ENCODE assay signal across 17 mouse cellular contexts in the genomic region with DNA sequence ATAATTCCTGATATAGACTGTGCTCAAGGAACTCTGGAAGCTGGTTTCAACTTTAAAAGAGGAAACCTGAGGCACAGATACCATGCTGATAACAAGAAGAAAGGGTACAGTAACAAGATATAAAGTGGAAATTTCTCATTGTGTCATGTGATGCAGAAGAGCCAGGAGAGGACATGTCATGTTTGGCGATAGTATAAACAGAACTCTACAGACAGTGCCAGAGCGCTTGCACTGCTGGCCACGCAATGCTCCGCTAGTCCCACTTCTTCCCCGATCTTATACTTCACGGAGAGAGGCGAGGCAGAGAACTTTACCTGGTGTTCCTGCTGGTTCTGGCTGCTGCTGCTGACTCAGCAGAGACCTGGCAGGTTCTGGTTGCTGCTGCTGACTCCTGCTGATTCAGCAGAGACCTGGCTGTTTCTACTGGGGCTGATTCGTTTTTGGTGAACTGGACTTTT. TPM values are rescaled to one million over a fixed set of nuclear protein-coding genes. Genes with fewer than 3 reads are reported as not detected.
DNase-seq lines count a peak whose midpoint lies in the region; ATAC-seq and TF ChIP-seq lines count a peak whose summit lies in the region.
"Had no signal": no experiment of that assay in that cellular context is flagged by ENCODE, and none has a peak within 500 bp of the region (broad histone marks: within the 10 kb centered on the region; RNA-seq: fewer than 3 reads in every experiment).

No protein-coding gene starts in this region.

- TF ChIP-seq CTCF in cerebellum, adult 2 months (IDR thresholded peaks at IDR 0.05; ENCODE audit: borderline replicate concordance, insufficient read depth, low read depth, low read length): no peak
- no peak for TF ChIP-seq CTCF in lung, postnatal 0 days (IDR thresholded peaks at IDR 0.05)

- no peak for TF ChIP-seq POLR2A in cerebellum, adult 2 months (IDR thresholded peaks at IDR 0.05; ENCODE audit: borderline replicate concordance, insufficient read depth, low read length)

- peaks cover 5% of the 10 kb centered on the region for H3K4me1 ChIP-seq in cerebellum, adult 2 months (ENCODE audit: control insufficient read depth, insufficient read depth, low read length)
- H3K4me1 ChIP-seq in lung, postnatal 0 days (ENCODE audit: insufficient read depth, low read depth, low read length): no peaks in the 10 kb centered on the region

- peak; percentile 29 to 48 for DNase-seq in cerebellum, adult 2 months
- no peak for DNase-seq in cerebellum, adult 8-10 months
- DNase-seq in lung, postnatal 10 days: peak; percentile 14
- DNase-seq in lung, postnatal 0 days (ENCODE audit: low spot score): no peak
- DNase-seq in kidney, adult 8-10 months: peak; percentile 55 to 58
- no peak for DNase-seq in ovary, postnatal 36 days (ENCODE audit: low spot score)
- no peak for DNase-seq in thymus, postnatal 0 days (ENCODE audit: low spot score)
- DNase-seq in thymus, postnatal 36 days: no peak
- DNase-seq: gastrocnemius, postnatal 25 days; layer of hippocampus, adult 9-11 months; left cerebral cortex, postnatal 4 days; lung, postnatal 4 days; midbrain, embryonic 14.5 days; right cerebral cortex, postnatal 14 days had no signal

- H3K36me3 ChIP-seq in lung, postnatal 0 days (ENCODE audit: insufficient read depth, low read length): no peaks in the 10 kb centered on the region
- H3K36me3 ChIP-seq: heart, embryonic 13.5 days; liver, embryonic 15.5 days had no signal

- H3K9ac ChIP-seq in lung, postnatal 0 days (replicated peaks; ENCODE audit: low read depth): no peak overlapping the region
- H3K9ac ChIP-seq: heart, embryonic 13.5 days; liver, embryonic 15.5 days had no signal

- no peak overlapping the region for H3K4me3 ChIP-seq in cerebellum, adult 2 months (replicated peaks; ENCODE audit: insufficient read depth, low read depth, low read length)
- no peak overlapping the region for H3K4me3 ChIP-seq in lung, postnatal 0 days (ENCODE audit: low read depth, low read length)
- H3K4me3 ChIP-seq: heart, embryonic 13.5 days; liver, embryonic 15.5 days had no signal

- WGBS in cerebellum, adult 2 months: 32% methylated on average over 8 of the region's 8 CpGs
- WGBS in lung, postnatal 0 days: 61% methylated on average over 8 of the region's 8 CpGs

- H3K9me3 ChIP-seq in lung, postnatal 0 days (ENCODE audit: low read length): no peaks in the 10 kb centered on the region
- H3K9me3 ChIP-seq: liver, embryonic 15.5 days had no signal

- H3K27ac ChIP-seq in cerebellum, adult 2 months (ENCODE audit: insufficient read depth, low read length): no peak overlapping the region
- H3K27ac ChIP-seq in lung, postnatal 0 days (ENCODE audit: low read length): no peak overlapping the region
- H3K27ac ChIP-seq: heart, embryonic 13.5 days; liver, embryonic 15.5 days had no signal

- TF ChIP-seq EP300 in lung, postnatal 0 days (IDR thresholded peaks at IDR 0.05): no peak

- no peak overlapping the region for H3K4me2 ChIP-seq in lung, postnatal 0 days (replicated peaks; ENCODE audit: low read depth, low read length)
- H3K4me2 ChIP-seq: heart, embryonic 13.5 days; liver, embryonic 15.5 days had no signal

- ATAC-seq in lung, postnatal 0 days: no peak; the same call in 1 of the 2 replicates
- ATAC-seq: inflammation-experienced regulatory T-cells, adult 6 months had no signal

- no peaks in the 10 kb centered on the region for H3K27me3 ChIP-seq in cerebellum, adult 2 months (ENCODE audit: control insufficient read depth, insufficient read depth, low read length)
- no peaks in the 10 kb centered on the region for H3K27me3 ChIP-seq in lung, postnatal 0 days (replicated peaks; ENCODE audit: insufficient read depth, low read length)
- H3K27me3 ChIP-seq: heart, embryonic 13.5 days; liver, embryonic 15.5 days had no signal

RNA-seq across cellular contexts. Expression of gene Clock, which starts 15.3 kb away (rescaled TPM):
- 25.3 and 27.1 TPM in 2 replicates for polyA plus RNA-seq in cerebellum, adult 2 months (2012; rRNA removed)
- polyA plus RNA-seq in lung, postnatal 0 days (2015; fragmentation: Nextera tagmentation; extraction: Ambion mirVana): 11.4 and 11.5 TPM in 2 replicates
- polyA plus RNA-seq in thymus, postnatal 0 days (2015; fragmentation: Nextera tagmentation; extraction: Ambion mirVana): 3.7 and 5.6 TPM in 2 replicates

RNA-seq across cellular contexts. Expression of gene Pdcl2, which starts 41.7 kb away (rescaled TPM):
- not detected in 2 replicates for polyA plus RNA-seq in cerebellum, adult 2 months (2012; rRNA removed)
- polyA plus RNA-seq in lung, postnatal 0 days (2015; fragmentation: Nextera tagmentation; extraction: Ambion mirVana): not detected in 2 replicates
- not detected in 2 replicates for polyA plus RNA-seq in thymus, postnatal 0 days (2015; fragmentation: Nextera tagmentation; extraction: Ambion mirVana)
- polyA plus RNA-seq: heart, embryonic 13.5 days; inflammation-experienced regulatory T-cells, adult 6 months; liver, embryonic 15.5 days; midbrain, embryonic 14.5 days had no signal

Comparison
In these comparisons a context has a peak if more than half of its experiments do, and no peak if none do; other contexts are left out.
1. DNase-seq: peak in cerebellum, adult 2 months (2 of 2), lung, postnatal 10 days (single experiment) and kidney, adult 8-10 months (2 of 2); none in cerebellum, adult 8-10 months (single experiment), lung, postnatal 0 days (single experiment), ovary, postnatal 36 days (single experiment), thymus, postnatal 0 days (single experiment) and thymus, postnatal 36 days (0 of 2).